Mouse (Mus musculus) adrenal gland, postnatal 14 days (tissue): ENCODE measurements around the gene Cpa4. TPM values are rescaled to one million over a fixed set of nuclear protein-coding genes. Genes with fewer than 3 reads are reported as not detected.

Experiments
- DNase-seq: peaks from one replicate; pipeline ENCODE4 v3.0.0; 2021; ENCODE audit warnings: mixed read lengths
- long read RNA-seq, 2 experiments: library from polyadenylated mRNA; stranded (forward); transcript quantifications; one replicate each; pipeline ENCODE4 v2.0.0; 2021
- total RNA-seq: library from RNA; stranded (reverse); gene quantifications from 2 replicates; pipeline ENCODE4 v1.2.3, GENCODE M21; 2021

The Cpa4 gene
- 1.7 and 2.1 TPM in 2 replicates for total RNA-seq
- long read RNA-seq, experiment 1, partial matches to known transcripts, result 0 of 3 reads
- long read RNA-seq, experiment 1, other reads (novel, unspliced or antisense), result 3 of 3 reads
- long read RNA-seq, experiment 2, partial matches to known transcripts, result 0 of 1 reads
- long read RNA-seq, experiment 2, other reads (novel, unspliced or antisense), result 1 of 1 reads

GRCm38 (mm10) chr6:30568069-30568468, at the start of gene Cpa4:
Gene Cpa4, plus strand, starts transcription at chr6:30568369.
- no peak for DNase-seq

GRCm38 (mm10) chr6:30520400-30520799, 47.8 kb upstream of the Cpa4 start:
- no peak for DNase-seq

- no peak for DNase-seq
These were observed 42.5 kb upstream of the Cpa4 start for GRCm38 (mm10) chr6:30525456-30526332.

- peak; percentile 51 for DNase-seq
These were observed 41.3 kb upstream of the Cpa4 start for GRCm38 (mm10) chr6:30526586-30527515.

- no peak for DNase-seq
These were observed 39.4 kb upstream of the Cpa4 start for GRCm38 (mm10) chr6:30528800-30529199.

GRCm38 (mm10) chr6:30535340-30535739, 32.8 kb upstream of the Cpa4 start:
- DNase-seq, result peak; percentile 77

- DNase-seq, result no peak
These were observed 29.9 kb upstream of the Cpa4 start for GRCm38 (mm10) chr6:30538240-30538639.

GRCm38 (mm10) chr6:30538800-30539199, 29.4 kb upstream of the Cpa4 start:
- no peak for DNase-seq

GRCm38 (mm10) chr6:30541009-30541799, 27.0 kb upstream of the Cpa4 start, which contains the start of gene Cpa2:
Gene Cpa2, plus strand, starts transcription at chr6:30541582.
- no peak for DNase-seq

- DNase-seq, result no peak
These were observed 25.9 kb upstream of the Cpa4 start for GRCm38 (mm10) chr6:30542277-30542676.

GRCm38 (mm10) chr6:30543077-30543476, 25.1 kb upstream of the Cpa4 start:
- no peak for DNase-seq

GRCm38 (mm10) chr6:30543851-30544250, 24.3 kb upstream of the Cpa4 start:
- no peak for DNase-seq

GRCm38 (mm10) chr6:30545689-30546088, 22.5 kb upstream of the Cpa4 start:
- no peak for DNase-seq

GRCm38 (mm10) chr6:30546571-30547273, 21.4 kb upstream of the Cpa4 start:
- peak; percentile 59 for DNase-seq

- DNase-seq, result peak; percentile 57
These were observed 20.9 kb upstream of the Cpa4 start for GRCm38 (mm10) chr6:30547274-30547645.

- peak; percentile 75 for DNase-seq
These were observed 20.4 kb upstream of the Cpa4 start for GRCm38 (mm10) chr6:30547656-30548306.

- DNase-seq, result peak; percentile 38
These were observed 18.9 kb upstream of the Cpa4 start for GRCm38 (mm10) chr6:30549231-30549761.

- DNase-seq, result no peak
These were observed 17.5 kb upstream of the Cpa4 start for GRCm38 (mm10) chr6:30550496-30551192.

- DNase-seq, result no peak
These were observed 17.0 kb upstream of the Cpa4 start for GRCm38 (mm10) chr6:30551193-30551515.
